Mouse (Mus musculus): Measurements from ENCODE around the gene Scand1. TPM values are rescaled to one million over a fixed set of nuclear protein-coding genes. Genes with fewer than 3 reads are reported as not detected.

Gene Scand1
- 190 and 208 TPM in 2 replicates for polyA plus RNA-seq (2015; fragmentation: Nextera tagmentation; extraction: Ambion mirVana)

DNA sequence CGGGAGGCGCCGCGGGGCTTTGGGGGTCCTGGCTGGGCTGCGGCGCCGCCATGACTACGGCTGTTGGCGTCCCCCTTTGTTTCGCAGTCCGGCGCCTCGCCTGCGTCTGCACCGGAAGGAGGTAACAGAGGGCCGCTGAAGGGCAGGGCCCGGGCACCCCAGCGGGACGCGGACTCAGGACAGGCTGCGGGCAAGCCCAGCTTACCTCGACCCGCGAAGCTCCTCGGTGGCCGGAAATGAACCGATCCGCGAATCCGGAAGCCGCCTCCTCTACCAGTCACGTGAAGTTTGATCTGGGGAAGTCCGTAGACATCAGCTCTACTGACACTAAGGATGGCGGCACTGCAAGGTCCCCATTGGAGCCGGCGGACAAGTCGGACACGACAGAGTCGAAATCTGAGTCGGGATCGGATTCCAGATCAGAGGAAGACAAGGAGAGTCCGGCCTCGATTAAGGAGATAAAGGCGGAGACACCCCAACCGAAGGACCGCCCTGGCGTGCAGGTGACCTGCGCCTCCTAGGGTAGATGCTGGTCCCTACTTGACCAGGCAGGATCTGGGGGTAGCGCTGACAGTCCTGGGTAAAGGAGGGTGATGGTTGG is at the start of gene Scand1, which contains the start of gene Cnbd2:
Gene Scand1 (minus strand): TSS at position 408 of the 601 bp plus-strand sequence.
Gene Cnbd2 (plus strand): TSS at position 3 of the 601 bp plus-strand sequence.

Small RNAs within 50 kb of the gene (microRNA-seq; reads per million reads assigned to microRNA genes)
- not detected for gene Gm22759 (ENCODE audit: borderline replicate concordance, insufficient number of aligned reads)

Other genes starting within 250 kb of the Scand1 start
- gene Spag4, start 247.5 kb downstream of the Scand1 start, polyA plus RNA-seq (2015; fragmentation: Nextera tagmentation; extraction: Ambion mirVana) = 2.7 and 4.2 TPM in 2 replicates
- 26.5 and 28.3 TPM in 2 replicates for gene Cpne1, start 200.7 kb downstream of the Scand1 start, polyA plus RNA-seq (2015; fragmentation: Nextera tagmentation; extraction: Ambion mirVana)
- 8.5 and 12.1 TPM in 2 replicates for gene Rbm12, start 200.7 kb downstream of the Scand1 start, polyA plus RNA-seq (2015; fragmentation: Nextera tagmentation; extraction: Ambion mirVana)
- gene Gm28036, start 185.6 kb downstream of the Scand1 start, polyA plus RNA-seq (2015; fragmentation: Nextera tagmentation; extraction: Ambion mirVana) = 4.5 and 7.1 TPM in 2 replicates
- gene Romo1, start 168.7 kb downstream of the Scand1 start, polyA plus RNA-seq (2015; fragmentation: Nextera tagmentation; extraction: Ambion mirVana) = 691 and 754 TPM in 2 replicates
- gene Nfs1, start 168.5 kb downstream of the Scand1 start, polyA plus RNA-seq (2015; fragmentation: Nextera tagmentation; extraction: Ambion mirVana) = 66.9 and 114 TPM in 2 replicates
- 340 and 572 TPM in 2 replicates for gene Rbm39, start 132.5 kb downstream of the Scand1 start, polyA plus RNA-seq (2015; fragmentation: Nextera tagmentation; extraction: Ambion mirVana)
- gene Phf20, start 116.2 kb downstream of the Scand1 start, polyA plus RNA-seq (2015; fragmentation: Nextera tagmentation; extraction: Ambion mirVana) = 45.5 and 52.4 TPM in 2 replicates
- 8.2 and 10.0 TPM in 2 replicates for gene Cnbd2, start 405 bp downstream of the Scand1 start, polyA plus RNA-seq (2015; fragmentation: Nextera tagmentation; extraction: Ambion mirVana)
- gene Epb41l1, start 108.2 kb upstream of the Scand1 start, polyA plus RNA-seq (2015; fragmentation: Nextera tagmentation; extraction: Ambion mirVana) = 2.3 and 2.6 TPM in 2 replicates
- 21.4 and 33.0 TPM in 2 replicates for gene Aar2, start 234.9 kb upstream of the Scand1 start, polyA plus RNA-seq (2015; fragmentation: Nextera tagmentation; extraction: Ambion mirVana)